Mouse (Mus musculus) bone marrow macrophage, adult 2 months (primary cell): ENCODE data around the gene Lca5l.

Source experiments
- CTCF ChIP-seq: IDR thresholded peaks from 2 replicates; pipeline ENCODE4 v1.5.1; 2012; ENCODE audit warnings: low read depth, mild to moderate bottlenecking, low read length, moderate library complexity
- POLR2A ChIP-seq: IDR thresholded peaks from 2 replicates; pipeline ENCODE4 v1.6.1; 2012; ENCODE audit warnings: mild to moderate bottlenecking, low read depth, low read length, borderline replicate concordance

- TF ChIP-seq POLR2A = no peak
- no peak for TF ChIP-seq CTCF
Measured at GRCm38 (mm10) chr16:96175399-96175798, 16.7 kb downstream of the Lca5l start.
